Mouse (Mus musculus) thymus, adult 2 months (tissue): Measurements from ENCODE around the gene Fxyd6. TPM values are rescaled to one million over a fixed set of nuclear protein-coding genes. Genes with fewer than 3 reads are reported as not detected.
A peak's percentile ranks its signal among the peaks of the same experiment; 100 is the strongest.

Experiments
- DNase-seq: peaks from one replicate; pipeline ENCODE4 v3.0.0; 2021
- H3K27ac ChIP-seq: fragments of 200-500 bp; 2 replicates; pipeline ENCODE4 v1.5.1; 2012; ENCODE audit warnings: low read length, control low read depth; ENCODE audit not compliant: control insufficient read depth, insufficient read depth
- H3K27me3 ChIP-seq: fragments of 200-500 bp; 2 replicates; pipeline ENCODE4 v1.6.1; 2012; ENCODE audit warnings: mild to moderate bottlenecking, low read length, moderate library complexity, mixed read lengths; ENCODE audit not compliant: control insufficient read depth, insufficient read depth
- H3K36me3 ChIP-seq: fragments of 200-500 bp; 2 replicates; pipeline ENCODE4 v1.6.1; 2012; ENCODE audit warnings: mild to moderate bottlenecking, low read length, moderate library complexity; ENCODE audit not compliant: control insufficient read depth, insufficient read depth
- H3K4me1 ChIP-seq: fragments of 200-500 bp; replicated peaks from 2 replicates; pipeline ENCODE4 v1.6.1; 2012; ENCODE audit warnings: low read length; ENCODE audit not compliant: control insufficient read depth, insufficient read depth
- H3K4me3 ChIP-seq: fragments of 200-500 bp; 2 replicates; pipeline ENCODE4 v1.5.1; 2012; ENCODE audit warnings: mild to moderate bottlenecking, low read length, control low read depth, moderate library complexity; ENCODE audit not compliant: control insufficient read depth, insufficient read depth
- CTCF ChIP-seq: fragments of 200-500 bp; IDR thresholded peaks from 2 replicates; pipeline ENCODE4 v1.5.1; 2012; ENCODE audit warnings: mild to moderate bottlenecking, control low read depth, low read length, moderate library complexity, borderline replicate concordance; ENCODE audit not compliant: control insufficient read depth, poor library complexity, insufficient read depth; ENCODE audit errors: extremely low read depth
- POLR2A ChIP-seq: fragments of 200-500 bp; IDR thresholded peaks from 2 replicates; pipeline ENCODE4 v1.6.1; 2012; ENCODE audit warnings: mild to moderate bottlenecking, low read length, control low read depth, moderate library complexity; ENCODE audit not compliant: control insufficient read depth, poor library complexity, insufficient read depth; ENCODE audit errors: extremely low read depth
- WGBS: fragments of 180-500 bp; shearing (Covaris S2); methylation state at CpG from one replicate; pipeline ENCODE4 v1.1.7; 2018; 5-methylcytosine and 5-hydroxymethylcytosine counted together
- polyA plus RNA-seq: library from polyadenylated mRNA; depleted of rRNA; stranded (reverse); fragments of >200 nt; gene quantifications from 2 replicates; pipeline ENCODE4 v1.2.3, GENCODE M21; 2012

Fxyd6 gene
- polyA plus RNA-seq, 1 experiment: 8.9 TPM

GRCm38 (mm10) chr9:45358356-45358755 is 11.6 kb upstream of the Fxyd6 start:
- DNase-seq: no peak
- 89% methylated on average over 7 of the region's 7 CpGs for WGBS
- Histone ChIP-seq H3K27ac (no peak overlapping the region), H3K27me3 (no peaks in the 10 kb centered on the region), H3K36me3 (no peaks in the 10 kb centered on the region), H3K4me1 (no peaks in the 10 kb centered on the region), H3K4me3 (no peak overlapping the region)
- TF ChIP-seq POLR2A (no peak), CTCF (no peak)

- H3K36me3 ChIP-seq: no peaks in the 10 kb centered on the region
- no peak overlapping the region for H3K27ac ChIP-seq
- H3K4me3 ChIP-seq: no peak overlapping the region
- no peak for DNase-seq
- 98% methylated on average over 2 of the region's 2 CpGs for WGBS
- no peaks in the 10 kb centered on the region for H3K27me3 ChIP-seq
- H3K4me1 ChIP-seq: no peaks in the 10 kb centered on the region
- TF ChIP-seq POLR2A: no peak
- TF ChIP-seq CTCF: no peak
Measured at GRCm38 (mm10) chr9:45362051-45362461, 7.9 kb upstream of the Fxyd6 start.

GRCm38 (mm10) chr9:45363639-45364214 is 6.3 kb upstream of the Fxyd6 start:
- no peaks in the 10 kb centered on the region for H3K4me1 ChIP-seq
- 84% methylated on average over 7 of the region's 7 CpGs for WGBS
- H3K27me3 ChIP-seq: no peaks in the 10 kb centered on the region; the same call in 1 of the 2 replicates
- DNase-seq: no peak
- H3K27ac ChIP-seq: no peak overlapping the region
- TF ChIP-seq POLR2A (no peak), CTCF (no peak)
- no peak overlapping the region for H3K4me3 ChIP-seq
- H3K36me3 ChIP-seq: no peaks in the 10 kb centered on the region

- 93% methylated on average over 8 of the region's 8 CpGs for WGBS
- no peak overlapping the region for H3K27ac ChIP-seq
- no peak for DNase-seq
- no peak for TF ChIP-seq POLR2A
- TF ChIP-seq CTCF: no peak
- no peaks in the 10 kb centered on the region for H3K36me3 ChIP-seq
- peaks cover 8% of the 10 kb centered on the region for H3K4me1 ChIP-seq
- no peak overlapping the region for H3K4me3 ChIP-seq
- H3K27me3 ChIP-seq: peaks cover 4% of the 10 kb centered on the region; the same call in 1 of the 2 replicates
Measured at GRCm38 (mm10) chr9:45367716-45368115, 2.3 kb upstream of the Fxyd6 start.

GRCm38 (mm10) chr9:45368341-45368901 is 1.6 kb upstream of the Fxyd6 start:
- H3K36me3 ChIP-seq: no peaks in the 10 kb centered on the region
- WGBS: 86% methylated on average over 5 of the region's 5 CpGs
- no peak overlapping the region for H3K27ac ChIP-seq
- H3K4me3 ChIP-seq: no peak overlapping the region
- peaks cover 4% of the 10 kb centered on the region; the same call in 1 of the 2 replicates for H3K27me3 ChIP-seq
- no peak for DNase-seq
- TF ChIP-seq POLR2A (no peak), CTCF (no peak)
- H3K4me1 ChIP-seq: peaks cover 8% of the 10 kb centered on the region

- 0 out of 2 replicates have a peak overlapping the region, but pooled peaks have one; percentile 13 for H3K4me3 ChIP-seq
- no peak overlapping the region for H3K27ac ChIP-seq
- H3K4me1 ChIP-seq: peaks cover 8% of the 10 kb centered on the region
- TF ChIP-seq CTCF (no peak), POLR2A (no peak)
- H3K36me3 ChIP-seq: no peaks in the 10 kb centered on the region
- DNase-seq: no peak
- H3K27me3 ChIP-seq: peaks cover 4% of the 10 kb centered on the region; the same call in 1 of the 2 replicates
- WGBS: 51% methylated on average over 25 of the region's 25 CpGs
Measured at GRCm38 (mm10) chr9:45370616-45371336, 791 bp downstream of the Fxyd6 start.
